Mouse (Mus musculus) ZHBTc4 (cell line): ENCODE data around the gene Hamp.

Experiments
- DNase-seq: peaks from one replicate; pipeline ENCODE4 v3.0.0-alpha.2; 2011; ENCODE audit warnings: low read depth, low spot score

Gene Hamp

GRCm38 (mm10) chr7:30943909-30944635 is at the start of gene Hamp:
TSS of gene Hamp (minus strand) at chr7:30944032.
- no peak for DNase-seq

- no peak for DNase-seq
Observed at GRCm38 (mm10) chr7:30992148-30992547, 48.3 kb upstream of the Hamp start.

GRCm38 (mm10) chr7:30988519-30989162 is 44.8 kb upstream of the Hamp start:
- DNase-seq: no peak

- no peak for DNase-seq
Observed at GRCm38 (mm10) chr7:30985357-30985756, 41.5 kb upstream of the Hamp start.

GRCm38 (mm10) chr7:30981703-30982102 is 37.9 kb upstream of the Hamp start:
- DNase-seq: no peak

- DNase-seq: peak; percentile 95
Observed at GRCm38 (mm10) chr7:30973501-30974289, 29.9 kb upstream of the Hamp start, which contains the start of gene Fam187b. TSS of gene Fam187b (plus strand) at chr7:30973790.

- peak; percentile 70 for DNase-seq
Observed at GRCm38 (mm10) chr7:30973251-30973500, 29.3 kb upstream of the Hamp start, which contains the start of gene Lsr. TSS of gene Lsr (minus strand) at chr7:30973464.

- DNase-seq: no peak
Observed at GRCm38 (mm10) chr7:30972426-30973250, 28.8 kb upstream of the Hamp start.

GRCm38 (mm10) chr7:30971901-30972300 is 28.1 kb upstream of the Hamp start:
- no peak for DNase-seq

GRCm38 (mm10) chr7:30969174-30969573 is 25.3 kb upstream of the Hamp start:
- DNase-seq: no peak

- DNase-seq: no peak
Observed at GRCm38 (mm10) chr7:30968611-30969010, 24.8 kb upstream of the Hamp start.

- DNase-seq: no peak
Observed at GRCm38 (mm10) chr7:30966657-30967056, 22.8 kb upstream of the Hamp start.

GRCm38 (mm10) chr7:30965677-30966076 is 21.8 kb upstream of the Hamp start:
- DNase-seq: no peak

GRCm38 (mm10) chr7:30964366-30964765 is 20.5 kb upstream of the Hamp start:
- DNase-seq: no peak

- DNase-seq: no peak
Observed at GRCm38 (mm10) chr7:30962862-30963261, 19.0 kb upstream of the Hamp start.

- peak; percentile 61 for DNase-seq
Observed at GRCm38 (mm10) chr7:30959786-30960349, 16.0 kb upstream of the Hamp start.

- no peak for DNase-seq
Observed at GRCm38 (mm10) chr7:30958866-30959487, 15.1 kb upstream of the Hamp start.

- DNase-seq: peak; percentile 61
Observed at GRCm38 (mm10) chr7:30958109-30958865, 14.5 kb upstream of the Hamp start.

- DNase-seq: peak; percentile 94
Observed at GRCm38 (mm10) chr7:30957367-30957783, 13.5 kb upstream of the Hamp start.

GRCm38 (mm10) chr7:30956756-30957366 is 13.0 kb upstream of the Hamp start, which contains the start of gene Usf2:
TSS of gene Usf2 (minus strand) at chr7:30956803.
- peak; percentile 88 for DNase-seq
